9 mouse cellular contexts compared by ENCODE assay signal in the genomic region with DNA sequence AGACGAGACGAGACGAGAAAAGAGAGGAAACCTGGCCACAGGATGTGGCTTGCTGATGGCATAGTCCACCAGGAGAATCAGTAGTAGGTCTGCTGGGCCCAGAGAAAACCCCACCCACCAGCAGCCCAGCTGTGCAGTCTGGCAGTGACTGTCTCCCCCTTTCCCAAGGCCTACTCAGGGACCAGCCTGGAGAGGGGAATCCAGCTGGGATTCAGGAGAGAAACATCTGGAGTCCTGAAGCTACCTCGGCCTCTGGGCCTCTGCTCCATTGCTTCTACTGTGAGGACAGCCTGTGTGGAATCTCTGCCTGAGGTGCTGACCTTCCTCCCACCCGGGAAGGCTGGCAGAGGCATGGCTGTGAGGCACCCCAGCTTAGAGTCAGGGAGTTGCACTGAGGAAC. TPM values are rescaled to one million over a fixed set of nuclear protein-coding genes. Genes with fewer than 3 reads are reported as not detected.
DNase-seq lines count a peak whose midpoint lies in the region; ATAC-seq lines count a peak whose summit lies in the region.
"Had no signal": no experiment of that assay in that cellular context is flagged by ENCODE, and none has a peak within 500 bp of the region (broad histone marks: within the 10 kb centered on the region; RNA-seq: fewer than 3 reads in every experiment).

No protein-coding gene starts in this region.

- H3K9ac ChIP-seq in heart, embryonic 16.5 days (ENCODE audit: low read length): no peak overlapping the region

- H3K4me1 ChIP-seq in heart, embryonic 16.5 days (ENCODE audit: control insufficient read depth, insufficient read depth, low read length): no peaks in the 10 kb centered on the region

- no peak overlapping the region for H3K27ac ChIP-seq in heart, embryonic 16.5 days (ENCODE audit: low read length)

- no peak overlapping the region for H3K4me2 ChIP-seq in heart, embryonic 16.5 days (ENCODE audit: low read depth, low read length)

- no peaks in the 10 kb centered on the region for H3K27me3 ChIP-seq in heart, embryonic 16.5 days (ENCODE audit: control insufficient read depth, insufficient read depth, low read length)
- H3K27me3 ChIP-seq: Patski had no signal

- no peaks in the 10 kb centered on the region for H3K36me3 ChIP-seq in heart, embryonic 16.5 days (ENCODE audit: control insufficient read depth, insufficient read depth)

- DNase-seq in CD4-positive, CD25-positive, alpha-beta regulatory T cell, adult 2 months (ENCODE audit: low read depth, low spot score): peak; percentile 67
- DNase-seq in natural killer cell, adult 2 months (ENCODE audit: low spot score in 2 of 2): peak; percentile 34
- DNase-seq in frontal cortex, postnatal 14 days (ENCODE audit: low spot score in 2 of 2): no peak
- no peak for DNase-seq in adrenal gland, adult 8-10 months
- no peak for DNase-seq in kidney, adult 18-20 months
- DNase-seq: lung, postnatal 14 days had no signal

- ATAC-seq in activated CD4-positive, CD25-positive, alpha-beta regulatory T cell, adult 4 months: peak; percentile 65
- ATAC-seq in heart, embryonic 16.5 days (replicated peaks; ENCODE audit: extremely low read depth, insufficient read depth, low FRiP score): 0 out of 2 replicates have a peak, but pooled peaks have one; percentile 32
- ATAC-seq: Patski had no signal

- WGBS in heart, embryonic 16.5 days: 46% methylated on average over 5 of the region's 5 CpGs

- H3K9me3 ChIP-seq in heart, embryonic 16.5 days (replicated peaks; ENCODE audit: control insufficient read depth, low read length): no peaks in the 10 kb centered on the region

- H3K4me3 ChIP-seq in heart, embryonic 16.5 days (ENCODE audit: low read length): no peak overlapping the region

RNA-seq across cellular contexts. Expression of a gene that starts 25.8 kb away (rescaled TPM):
- polyA plus RNA-seq in activated CD4-positive, CD25-positive, alpha-beta regulatory T cell, adult 4 months (2017; shearing (Covaris generic)): not detected
- 19.7 and 21.4 TPM in 2 replicates for polyA plus RNA-seq in heart, embryonic 16.5 days (2015; fragmentation: Nextera tagmentation; extraction: Ambion mirVana)
- total RNA-seq in adrenal gland, adult 8-10 months (2022): 1 to 10 TPM; 5.5 to 9.0 (median 6.5) TPM

RNA-seq across cellular contexts. Expression of a gene that starts 29.7 kb away (rescaled TPM):
- 10 to 100 TPM; 32.0 to 32.6 TPM for polyA plus RNA-seq in activated CD4-positive, CD25-positive, alpha-beta regulatory T cell, adult 4 months (2017; shearing (Covaris generic))
- polyA plus RNA-seq in heart, embryonic 16.5 days (2015; fragmentation: Nextera tagmentation; extraction: Ambion mirVana): 19.3 and 30.1 TPM in 2 replicates
- 100 to 1,000 TPM; 140 to 182 (median 166) TPM for total RNA-seq in adrenal gland, adult 8-10 months (2022)

RNA-seq across cellular contexts. Expression of a gene that starts 36.5 kb away (rescaled TPM):
- 10 to 100 TPM; 23.6 to 27.1 TPM for polyA plus RNA-seq in activated CD4-positive, CD25-positive, alpha-beta regulatory T cell, adult 4 months (2017; shearing (Covaris generic))
- polyA plus RNA-seq in heart, embryonic 16.5 days (2015; fragmentation: Nextera tagmentation; extraction: Ambion mirVana): 27.6 and 30.1 TPM in 2 replicates
- total RNA-seq in adrenal gland, adult 8-10 months (2022): 1 to 10 TPM in 3 of 4 experiments, under 1 TPM in 1; 0.59 to 3.9 (median 2.6) TPM

Comparison
In these comparisons a context has a peak if more than half of its experiments do, and no peak if none do; other contexts are left out.
1. DNase-seq: peak in CD4-positive, CD25-positive, alpha-beta regulatory T cell, adult 2 months (single experiment) and natural killer cell, adult 2 months (2 of 2); none in frontal cortex, postnatal 14 days (0 of 2), adrenal gland, adult 8-10 months (single experiment) and kidney, adult 18-20 months (single experiment).
2. RNA of a gene that starts 25.8 kb away (polyA plus RNA-seq): 19.7 to 21.4 TPM in heart, embryonic 16.5 days; not detected in activated CD4-positive, CD25-positive, alpha-beta regulatory T cell, adult 4 months; every median in the first group is over 10 times any median in the second.